ENCODE assay signal across 8 mouse cellular contexts in the genomic region with DNA sequence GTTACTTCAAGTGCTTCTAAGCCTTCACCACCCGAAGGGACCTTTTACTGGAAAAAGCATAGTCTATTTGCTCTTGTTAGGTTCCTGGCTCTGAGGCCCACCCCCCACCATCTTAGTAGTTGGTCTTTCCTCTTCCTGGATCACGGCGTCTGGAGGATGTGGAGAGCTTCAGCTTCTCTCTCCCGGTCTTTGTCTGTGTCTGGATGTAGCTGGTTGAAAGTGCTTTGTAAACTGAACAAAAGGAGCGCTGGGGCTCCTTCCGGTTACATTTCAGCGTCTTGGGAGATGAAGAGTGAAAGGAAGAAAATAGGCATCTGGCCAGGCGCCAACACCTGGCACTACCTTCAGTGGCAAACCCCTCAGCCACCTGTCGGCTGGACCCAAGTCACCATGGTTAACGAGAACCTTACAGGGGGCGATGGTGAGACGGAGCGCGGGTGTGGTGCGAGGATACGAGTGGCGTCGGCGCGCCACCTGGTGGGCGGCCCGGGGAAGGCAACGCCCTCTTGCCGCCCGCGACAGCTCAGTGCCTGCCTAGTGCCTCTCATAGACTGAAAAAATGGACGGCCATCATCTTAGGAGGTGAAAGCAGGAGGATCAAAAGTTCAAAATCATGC. TPM values are rescaled to one million over a fixed set of nuclear protein-coding genes. Genes with fewer than 3 reads are reported as not detected.
DNase-seq lines count a peak whose midpoint lies in the region; ATAC-seq and TF ChIP-seq lines count a peak whose summit lies in the region.

No protein-coding gene starts in this region.

- no peaks in the 10 kb centered on the region for H3K27me3 ChIP-seq in embryonic facial prominence, embryonic 11.5 days (ENCODE audit: control insufficient read depth, insufficient read depth, low read length)
- H3K27me3 ChIP-seq in heart, adult 2 months (ENCODE audit: control insufficient read depth, insufficient read depth, low read length), result no peaks in the 10 kb centered on the region
- H3K27me3 ChIP-seq in limb, embryonic 12.5 days, result peaks cover 6% of the 10 kb centered on the region; the same call in 1 of the 2 replicates
- H3K27me3 ChIP-seq in midbrain, embryonic 14.5 days (ENCODE audit: control insufficient read depth, insufficient read depth, low read length), result no peaks in the 10 kb centered on the region

- no peaks in the 10 kb centered on the region for H3K79me2 ChIP-seq in heart, adult 2 months (replicated peaks; ENCODE audit: control insufficient read depth, insufficient read depth, low read length)

- TF ChIP-seq POLR2A in heart, adult 2 months (IDR thresholded peaks at IDR 0.05; ENCODE audit: insufficient read depth, low read depth, low read length), result no peak

- no peaks in the 10 kb centered on the region for H3K36me3 ChIP-seq in embryonic facial prominence, embryonic 11.5 days (replicated peaks; ENCODE audit: control insufficient read depth, insufficient read depth, low read depth, low read length)
- no peaks in the 10 kb centered on the region for H3K36me3 ChIP-seq in heart, adult 2 months (ENCODE audit: control insufficient read depth, insufficient read depth, low read length)
- no peaks in the 10 kb centered on the region for H3K36me3 ChIP-seq in limb, embryonic 12.5 days
- no peaks in the 10 kb centered on the region for H3K36me3 ChIP-seq in midbrain, embryonic 14.5 days (ENCODE audit: control insufficient read depth, insufficient read depth, low read length)

- H3K9me3 ChIP-seq in embryonic facial prominence, embryonic 11.5 days (replicated peaks; ENCODE audit: control insufficient read depth, low read length), result no peaks in the 10 kb centered on the region
- no peaks in the 10 kb centered on the region for H3K9me3 ChIP-seq in limb, embryonic 12.5 days
- H3K9me3 ChIP-seq in midbrain, embryonic 14.5 days (ENCODE audit: control insufficient read depth, low read length), result no peaks in the 10 kb centered on the region

- 6% methylated on average over 27 of the region's 27 CpGs for WGBS in embryonic facial prominence, embryonic 11.5 days
- 4% methylated on average over 27 of the region's 27 CpGs for WGBS in heart, adult 2 months
- 10% methylated on average over 27 of the region's 27 CpGs for WGBS in limb, embryonic 12.5 days
- 3% methylated on average over 27 of the region's 27 CpGs for WGBS in midbrain, embryonic 14.5 days

- DNase-seq in 3134 (ENCODE audit: extremely low read depth, insufficient read length, low spot score), result peak; percentile 90
- DNase-seq in adrenal gland, postnatal 25 days, result peak; percentile 89
- peak; percentile 94 for DNase-seq in embryonic facial prominence, embryonic 11.5 days (ENCODE audit: low spot score)
- peak; percentile 86 to 90 for DNase-seq in heart, adult 2 months
- DNase-seq in kidney, adult 8-10 months, result peak; percentile 75 to 86
- peak; percentile 95 for DNase-seq in midbrain, embryonic 14.5 days
- peak; percentile 74 for DNase-seq in spleen, adult 12 weeks (ENCODE audit: low spot score)

- TF ChIP-seq EP300 in heart, adult 2 months (IDR thresholded peaks at IDR 0.05; ENCODE audit: insufficient read depth, low read depth, low read length), result peak; percentile 78; the same call in 1 of the 2 replicates

- H3K4me3 ChIP-seq in embryonic facial prominence, embryonic 11.5 days (ENCODE audit: low read depth, low read length), result no peak overlapping the region
- peak overlapping the region; percentile 37 for H3K4me3 ChIP-seq in heart, adult 2 months
- no peak overlapping the region for H3K4me3 ChIP-seq in limb, embryonic 12.5 days (replicated peaks)
- H3K4me3 ChIP-seq in midbrain, embryonic 14.5 days (replicated peaks; ENCODE audit: low read depth, low read length), result no peak overlapping the region; the same call in 1 of the 2 replicates

- intact Hi-C loops in heart, adult 2 months (cut with DNase I), result loop anchor here (1.0 to 10.0 kb wide), 6 partner anchors 122 to 476 kb away; partner anchors contain the start of genes Pdk2 and Slc35b1

- H3K9ac ChIP-seq in embryonic facial prominence, embryonic 11.5 days (replicated peaks; ENCODE audit: low read length), result peak overlapping the region; percentile 25; the same call in 1 of the 2 replicates
- no peak overlapping the region for H3K9ac ChIP-seq in heart, adult 2 months (ENCODE audit: low read depth, low read length)
- H3K9ac ChIP-seq in limb, embryonic 12.5 days (replicated peaks), result peak overlapping the region; percentile 13; the same call in 1 of the 2 replicates
- no peak overlapping the region for H3K9ac ChIP-seq in midbrain, embryonic 14.5 days (replicated peaks; ENCODE audit: low read length)

- peak; percentile 97; the same call in 1 of the 2 replicates for TF ChIP-seq CTCF in heart, adult 2 months (IDR thresholded peaks at IDR 0.05)

- no peak overlapping the region for H3K27ac ChIP-seq in embryonic facial prominence, embryonic 11.5 days (replicated peaks; ENCODE audit: low read depth, low read length)
- H3K27ac ChIP-seq in heart, adult 2 months, result no peak overlapping the region
- H3K27ac ChIP-seq in limb, embryonic 12.5 days, result no peak overlapping the region
- H3K27ac ChIP-seq in midbrain, embryonic 14.5 days (replicated peaks; ENCODE audit: low read depth, low read length), result peak overlapping the region; percentile 53; the same call in 1 of the 2 replicates

- peak overlapping the region; percentile 36 for H3K4me2 ChIP-seq in embryonic facial prominence, embryonic 11.5 days (ENCODE audit: low read depth, low read length)
- peak overlapping the region; percentile 45 for H3K4me2 ChIP-seq in limb, embryonic 12.5 days
- peak overlapping the region; percentile 46 for H3K4me2 ChIP-seq in midbrain, embryonic 14.5 days (ENCODE audit: low read length)

- peaks cover 13% of the 10 kb centered on the region for H3K4me1 ChIP-seq in embryonic facial prominence, embryonic 11.5 days (ENCODE audit: control insufficient read depth, insufficient read depth, low read length)
- H3K4me1 ChIP-seq in heart, adult 2 months (ENCODE audit: control insufficient read depth, insufficient read depth, low read length), result peaks cover 5% of the 10 kb centered on the region; the same call in 1 of the 2 replicates
- H3K4me1 ChIP-seq in limb, embryonic 12.5 days (replicated peaks), result peaks cover 50% of the 10 kb centered on the region
- H3K4me1 ChIP-seq in midbrain, embryonic 14.5 days (ENCODE audit: control insufficient read depth, insufficient read depth, low read length), result peaks cover 6% of the 10 kb centered on the region; the same call in 1 of the 2 replicates

- ATAC-seq in embryonic facial prominence, embryonic 11.5 days (replicated peaks; ENCODE audit: insufficient number of reproducible peaks, low FRiP score, low TSS enrichment, low read depth), result peak; percentile 51; the same call in 1 of the 2 replicates
- ATAC-seq in limb, embryonic 12.5 days (ENCODE audit: insufficient number of reproducible peaks, insufficient read depth, low FRiP score, low TSS enrichment, low read depth), result no peak
- ATAC-seq in midbrain, embryonic 14.5 days (ENCODE audit: low FRiP score, low TSS enrichment), result peak; percentile 74; the same call in 1 of the 2 replicates

RNA-seq across cellular contexts. Expression of gene Nxph3, which starts 6.2 kb away (rescaled TPM):
- total RNA-seq in adrenal gland, postnatal 25 days (2021), result 2.0 and 2.9 TPM in 2 replicates
- 0.61 and 0.98 TPM in 2 replicates for polyA plus RNA-seq in embryonic facial prominence, embryonic 11.5 days (2014; fragmentation: Nextera tagmentation; extraction: Ambion mirVana)
- total RNA-seq in heart, adult 2 months (2021), result under 1 TPM; 0.55 to 0.73 TPM
- polyA plus RNA-seq in heart, adult 2 months (2012; rRNA removed), result 0.57 and 0.76 TPM in 2 replicates
- polyA plus RNA-seq in limb, embryonic 12.5 days (2016; fragmentation: Nextera tagmentation; extraction: Ambion mirVana), result 2.5 and 2.6 TPM in 2 replicates
- 1.9 and 4.6 TPM in 2 replicates for polyA plus RNA-seq in midbrain, embryonic 14.5 days (2014; fragmentation: Nextera tagmentation; extraction: Ambion mirVana)

Comparison
In these comparisons a context has a peak if more than half of its experiments do, and no peak if none do; other contexts are left out.
1. H3K9ac ChIP-seq: peak in embryonic facial prominence, embryonic 11.5 days (single experiment) and limb, embryonic 12.5 days (single experiment); none in heart, adult 2 months (single experiment) and midbrain, embryonic 14.5 days (single experiment).
2. Peak in every context shown above with its lines, with median percentiles within 50 percentile points of each other: DNase-seq and H3K4me2 ChIP-seq.